ENCODE assay signal across 18 mouse cellular contexts in genomic region chr6:53124800-53125450, GRCm38 (mm10). TPM values are rescaled to one million over a fixed set of nuclear protein-coding genes. Genes with fewer than 3 reads are reported as not detected.
A peak's percentile ranks its signal among the peaks of the same experiment; 100 is the strongest.
DNase-seq lines count a peak whose midpoint lies in the region; ATAC-seq lines count a peak whose summit lies in the region.
"Had no signal": no experiment of that assay in that cellular context is flagged by ENCODE, and none has a peak within 500 bp of the region (broad histone marks: within the 10 kb centered on the region; RNA-seq: fewer than 3 reads in every experiment).

No protein-coding gene starts in this region.

- WGBS in liver, embryonic 11.5 days: 56% methylated on average over 17 of the region's 17 CpGs

- no peaks in the 10 kb centered on the region for H3K27me3 ChIP-seq in liver, embryonic 11.5 days (replicated peaks; ENCODE audit: control insufficient read depth, insufficient read depth, low read length)
- H3K27me3 ChIP-seq: embryonic facial prominence, embryonic 12.5 days; hindbrain, embryonic 12.5 days had no signal

- H3K27ac ChIP-seq in liver, embryonic 11.5 days (ENCODE audit: low read depth, low read length): no peak overlapping the region
- H3K27ac ChIP-seq: embryonic facial prominence, embryonic 12.5 days; hindbrain, embryonic 12.5 days; midbrain, embryonic 10.5 days had no signal

- no peaks in the 10 kb centered on the region for H3K9me3 ChIP-seq in liver, embryonic 11.5 days (ENCODE audit: control insufficient read depth, low read length)
- H3K9me3 ChIP-seq: embryonic facial prominence, embryonic 12.5 days; hindbrain, embryonic 12.5 days; midbrain, embryonic 10.5 days had no signal

- DNase-seq in embryo, embryonic 10.5 days (ENCODE audit: low spot score): peak; percentile 40
- no peak for DNase-seq in embryo, embryonic 11 days
- peak; percentile 4 for DNase-seq in ovary, postnatal 36 days (ENCODE audit: low spot score)
- DNase-seq in ovary, adult 18-20 months (ENCODE audit: low spot score): no peak
- no peak for DNase-seq in liver, embryonic 11.5 days (ENCODE audit: low spot score)
- peak; percentile 83 for DNase-seq in yolk sac, embryonic 10.5 days (ENCODE audit: low spot score)
- DNase-seq in layer of hippocampus, adult 9-11 months: no peak
- DNase-seq in thymus, postnatal 36 days: no peak
- DNase-seq: cerebellum, postnatal 10 days; gastrocnemius, postnatal 36 days; kidney, adult 18-20 months; kidney, postnatal 25 days; lung, embryonic 14.5 days had no signal

- no peak overlapping the region for H3K4me3 ChIP-seq in liver, embryonic 11.5 days (ENCODE audit: low read depth, low read length)
- H3K4me3 ChIP-seq: embryonic facial prominence, embryonic 12.5 days; hindbrain, embryonic 12.5 days; midbrain, embryonic 10.5 days; myocyte had no signal

- no peak overlapping the region for H3K9ac ChIP-seq in liver, embryonic 11.5 days (ENCODE audit: low read depth, low read length)
- H3K9ac ChIP-seq: embryonic facial prominence, embryonic 12.5 days; hindbrain, embryonic 12.5 days; lung, embryonic 14.5 days had no signal

- H3K4me1 ChIP-seq in liver, embryonic 11.5 days (replicated peaks; ENCODE audit: control insufficient read depth, insufficient read depth, low read length): no peaks in the 10 kb centered on the region
- H3K4me1 ChIP-seq: embryonic facial prominence, embryonic 12.5 days; hindbrain, embryonic 12.5 days; midbrain, embryonic 10.5 days had no signal

- no peak overlapping the region for H3K4me2 ChIP-seq in liver, embryonic 11.5 days
- H3K4me2 ChIP-seq: embryonic facial prominence, embryonic 12.5 days; hindbrain, embryonic 12.5 days; lung, embryonic 14.5 days had no signal

- ATAC-seq in liver, embryonic 11.5 days (replicated peaks; ENCODE audit: low FRiP score): peak; percentile 41; the same call in 1 of the 2 replicates

- no peaks in the 10 kb centered on the region for H3K36me3 ChIP-seq in liver, embryonic 11.5 days (ENCODE audit: control insufficient read depth, insufficient read depth, low read length)
- H3K36me3 ChIP-seq: embryonic facial prominence, embryonic 12.5 days; hindbrain, embryonic 12.5 days; midbrain, embryonic 10.5 days had no signal

RNA-seq across cellular contexts. Expression of gene Jazf1, which starts 56.5 kb away (rescaled TPM):
- polyA plus RNA-seq in liver, embryonic 11.5 days (2014; fragmentation: Nextera tagmentation; extraction: Ambion mirVana): 1.7 and 1.9 TPM in 2 replicates
- polyA plus RNA-seq: C2C12 had no signal

Comparison
In these comparisons a context has a peak if more than half of its experiments do, and no peak if none do; other contexts are left out.
1. DNase-seq: peak in embryo, embryonic 10.5 days (single experiment), ovary, postnatal 36 days (single experiment) and yolk sac, embryonic 10.5 days (single experiment); none in embryo, embryonic 11 days (single experiment), ovary, adult 18-20 months (single experiment), liver, embryonic 11.5 days (single experiment), layer of hippocampus, adult 9-11 months (single experiment) and thymus, postnatal 36 days (0 of 2).